Mouse (Mus musculus) liver, embryonic 12.5 days (tissue): Measurements from ENCODE around the gene Scel. TPM values are rescaled to one million over a fixed set of nuclear protein-coding genes. Genes with fewer than 3 reads are reported as not detected.

Source experiments
- ATAC-seq: fragments of 200-750 bp; cut with Nextera tagmentation; 2 replicates; pipeline ENCODE4 v1.8.0; 2017; ENCODE audit warnings: moderate number of reproducible peaks, mild to moderate bottlenecking, moderate library complexity
- H3K27ac ChIP-seq: fragments of 300-500 bp; sonication (generic); 2 replicates; pipeline ENCODE4 v1.5.1; 2016; ENCODE audit warnings: mild to moderate bottlenecking
- H3K27me3 ChIP-seq: fragments of 300-500 bp; sonication (generic); replicated peaks from 2 replicates; pipeline ENCODE4 v1.6.1; 2016; ENCODE audit warnings: mild to moderate bottlenecking, moderate library complexity
- H3K36me3 ChIP-seq: fragments of 300-500 bp; sonication (generic); 2 replicates; pipeline ENCODE4 v1.6.1; 2016; ENCODE audit warnings: mild to moderate bottlenecking, moderate library complexity
- H3K4me1 ChIP-seq: fragments of 300-500 bp; sonication (generic); 2 replicates; pipeline ENCODE4 v1.6.1; 2016
- H3K4me2 ChIP-seq: fragments of 300-500 bp; sonication (generic); 2 replicates; pipeline ENCODE4 v1.6.1; 2016; ENCODE audit warnings: mild to moderate bottlenecking, moderate library complexity
- H3K4me3 ChIP-seq: fragments of 300-500 bp; sonication (generic); 2 replicates; pipeline ENCODE4 v1.5.1; 2016; ENCODE audit warnings: mild to moderate bottlenecking, moderate library complexity
- H3K9ac ChIP-seq: fragments of 300-500 bp; sonication (generic); 2 replicates; pipeline ENCODE4 v1.6.1; 2016; ENCODE audit warnings: mild to moderate bottlenecking, moderate library complexity
- H3K9me3 ChIP-seq: fragments of 300-500 bp; sonication (generic); replicated peaks from 2 replicates; pipeline ENCODE4 v1.6.1; 2016; ENCODE audit warnings: mild to moderate bottlenecking, moderate library complexity
- WGBS: fragments of 180-500 bp; shearing (Covaris S2); methylation state at CpG from one replicate; pipeline ENCODE4 v1.1.7; 2016; ENCODE audit not compliant: insufficient replicate concordance; 5-methylcytosine and 5-hydroxymethylcytosine counted together
- polyA plus RNA-seq: library from polyadenylated mRNA; unstranded; fragments of >200 nt; fragmentation: Nextera tagmentation; extraction: Ambion mirVana; gene quantifications from 2 replicates; pipeline ENCODE4 v1.2.1, GENCODE M21; 2016

The Scel gene
- polyA plus RNA-seq, 1 experiment from 2014 or later, result 0.17 TPM

DNA sequence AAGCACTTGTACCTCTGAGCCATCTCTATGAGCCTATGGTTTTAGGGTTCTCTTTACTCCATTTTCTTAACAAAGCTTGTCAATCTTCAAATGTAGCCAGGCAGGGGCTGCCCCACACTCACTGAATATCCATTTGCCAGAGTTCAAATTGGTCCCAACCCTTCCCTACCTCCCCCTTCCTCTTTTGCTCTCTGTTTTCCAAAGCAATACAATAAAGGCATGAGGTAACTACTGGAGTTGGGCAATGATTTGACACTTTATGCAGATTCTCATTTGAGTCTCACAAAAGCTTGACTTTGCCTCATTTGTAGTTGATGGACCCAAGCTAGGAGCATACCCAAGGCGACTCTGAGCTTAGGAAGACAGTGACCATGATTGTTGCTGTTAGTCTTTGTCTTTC, 13.1 kb downstream of the Scel start:
- no peak overlapping the region for H3K9ac ChIP-seq
- no peaks in the 10 kb centered on the region for H3K36me3 ChIP-seq
- 46% methylated on average over 1 of the region's 1 CpGs for WGBS
- no peak overlapping the region for H3K4me2 ChIP-seq
- no peak for ATAC-seq
- no peaks in the 10 kb centered on the region for H3K27me3 ChIP-seq
- no peak overlapping the region for H3K4me3 ChIP-seq
- H3K9me3 ChIP-seq, result no peaks in the 10 kb centered on the region
- no peaks in the 10 kb centered on the region for H3K4me1 ChIP-seq
- no peak overlapping the region for H3K27ac ChIP-seq

DNA sequence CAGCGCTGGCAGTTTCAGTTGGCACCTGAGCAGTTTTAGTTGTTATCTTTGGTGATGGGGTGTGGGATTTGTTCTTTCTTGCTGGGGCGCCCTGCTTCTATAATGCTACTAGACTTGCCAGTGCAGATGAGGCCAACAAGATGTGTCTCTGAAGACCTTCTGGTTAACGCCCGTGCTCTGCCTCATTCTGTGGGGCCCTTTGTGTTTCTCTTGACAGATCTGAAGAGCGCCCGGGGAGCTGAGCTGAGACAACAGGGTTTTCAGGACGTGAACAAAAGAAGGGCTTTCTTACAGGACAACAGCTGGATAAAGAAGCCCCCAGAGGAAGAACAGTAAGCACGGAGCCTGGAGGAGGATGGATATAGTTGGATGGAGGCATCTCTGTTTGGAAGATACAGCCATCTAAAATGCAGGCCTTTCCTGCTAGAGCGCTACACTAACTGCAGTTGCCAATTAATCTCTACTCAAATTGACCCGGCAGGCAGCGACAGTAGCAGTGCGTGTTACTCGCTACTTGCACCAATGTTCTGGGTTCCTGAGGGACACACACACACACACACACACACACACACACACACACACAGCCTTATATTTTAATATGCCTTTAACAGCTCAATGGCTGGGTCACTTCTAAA, 16.7 kb downstream of the Scel start:
- Histone ChIP-seq H3K27me3 (no peaks in the 10 kb centered on the region), H3K9ac (no peak overlapping the region), H3K36me3 (no peaks in the 10 kb centered on the region), H3K4me1 (no peaks in the 10 kb centered on the region), H3K9me3 (no peaks in the 10 kb centered on the region), H3K4me2 (no peak overlapping the region), H3K27ac (no peak overlapping the region), H3K4me3 (no peak overlapping the region)
- no peak for ATAC-seq
- 69% methylated on average over 13 of the region's 13 CpGs for WGBS

DNA sequence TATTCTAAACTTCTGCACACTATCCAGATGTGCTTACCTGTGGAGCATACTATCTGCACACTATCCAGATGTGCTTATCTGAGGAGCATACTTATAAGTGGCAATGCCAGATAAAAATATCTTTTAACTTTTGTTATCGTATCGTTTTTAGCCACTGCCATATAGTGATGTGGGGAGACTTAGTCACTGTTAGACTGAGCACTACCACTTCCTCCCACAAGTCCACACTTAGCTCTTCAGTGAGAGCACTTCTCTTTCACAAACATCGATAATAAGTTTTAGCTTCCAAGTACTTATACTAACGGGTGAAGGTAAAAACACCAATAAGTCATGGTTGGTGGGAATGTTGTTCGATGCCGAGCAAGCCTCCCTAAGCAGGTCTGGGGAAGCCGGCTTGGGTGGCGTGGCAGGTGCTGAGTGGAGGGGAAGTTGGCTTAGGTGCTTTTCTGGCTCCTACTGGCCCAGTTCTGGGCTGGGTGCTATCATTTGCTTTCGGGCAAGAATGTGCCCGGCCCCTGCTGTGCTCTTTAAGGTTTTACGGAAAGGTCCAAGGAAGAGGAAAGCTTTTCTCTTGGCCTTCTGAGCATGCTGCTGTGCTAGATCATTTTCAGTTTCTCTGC, 18.7 kb downstream of the Scel start:
- H3K27ac ChIP-seq, result no peak overlapping the region
- no peaks in the 10 kb centered on the region for H3K27me3 ChIP-seq
- no peak for ATAC-seq

DNA sequence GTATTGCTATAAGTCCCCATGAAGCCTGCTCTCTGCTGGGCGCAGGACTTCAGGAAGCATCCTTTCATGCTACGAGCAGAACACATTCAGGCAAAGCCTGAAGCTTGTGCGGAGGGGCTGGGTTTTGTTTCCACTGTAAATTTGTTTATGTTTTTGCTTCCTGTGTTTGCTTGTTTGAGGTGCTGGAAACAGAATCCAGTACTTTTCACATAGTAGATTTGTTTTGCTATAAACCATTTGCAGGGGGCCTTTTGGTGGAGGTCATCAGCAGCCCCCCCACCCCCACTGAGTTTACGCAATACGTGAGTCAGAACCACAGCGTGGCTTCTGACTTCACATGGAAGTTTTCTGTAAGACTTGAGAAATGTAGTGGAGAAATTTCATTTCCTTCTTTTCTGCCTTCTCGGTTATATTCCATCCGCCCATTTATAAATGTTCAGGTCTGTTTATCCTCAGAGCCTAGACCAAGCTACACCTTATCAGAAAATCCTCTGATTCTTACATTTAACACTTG, 22.4 kb downstream of the Scel start:
- 66% methylated on average over 8 of the region's 8 CpGs for WGBS
- H3K36me3 ChIP-seq, result no peaks in the 10 kb centered on the region
- no peak overlapping the region for H3K4me2 ChIP-seq
- ATAC-seq, result no peak
- no peak overlapping the region for H3K9ac ChIP-seq
- no peak overlapping the region for H3K4me3 ChIP-seq
- H3K9me3 ChIP-seq, result no peaks in the 10 kb centered on the region
- H3K4me1 ChIP-seq, result no peaks in the 10 kb centered on the region
- no peaks in the 10 kb centered on the region for H3K27me3 ChIP-seq
- no peak overlapping the region for H3K27ac ChIP-seq

More for the DNA sequence above, 18.7 kb downstream of the Scel start:
- Histone ChIP-seq H3K36me3 (no peaks in the 10 kb centered on the region), H3K4me1 (no peaks in the 10 kb centered on the region), H3K4me3 (no peak overlapping the region), H3K9me3 (no peaks in the 10 kb centered on the region), H3K4me2 (no peak overlapping the region), H3K9ac (no peak overlapping the region)
- 77% methylated on average over 11 of the region's 11 CpGs for WGBS

DNA sequence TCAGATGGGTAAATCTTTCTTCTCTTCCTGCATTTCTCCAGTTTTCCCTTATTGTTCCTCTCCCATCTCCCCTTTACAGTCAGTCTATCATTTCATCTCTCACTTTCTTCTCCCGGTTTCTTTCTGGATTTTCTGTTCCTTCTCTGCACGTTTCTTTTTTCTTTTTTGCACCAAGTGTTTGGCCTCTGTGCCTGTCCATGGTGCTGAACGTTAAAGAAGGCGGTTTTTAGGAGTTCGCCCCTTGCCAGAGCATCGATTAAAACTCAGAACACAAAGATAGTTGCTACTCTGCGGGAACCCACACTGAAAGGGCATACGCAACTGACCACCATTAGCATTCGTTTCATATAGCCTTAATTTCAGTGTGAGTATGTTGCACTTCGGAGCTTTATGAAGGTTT, 23.2 kb downstream of the Scel start:
- H3K4me1 ChIP-seq, result no peaks in the 10 kb centered on the region
- no peaks in the 10 kb centered on the region for H3K27me3 ChIP-seq
- H3K36me3 ChIP-seq, result no peaks in the 10 kb centered on the region
- no peak overlapping the region for H3K27ac ChIP-seq
- no peak overlapping the region for H3K9ac ChIP-seq
- ATAC-seq, result no peak
- H3K4me2 ChIP-seq, result no peak overlapping the region
- H3K4me3 ChIP-seq, result no peak overlapping the region
- no peaks in the 10 kb centered on the region for H3K9me3 ChIP-seq
- 35% methylated on average over 10 of the region's 10 CpGs for WGBS

DNA sequence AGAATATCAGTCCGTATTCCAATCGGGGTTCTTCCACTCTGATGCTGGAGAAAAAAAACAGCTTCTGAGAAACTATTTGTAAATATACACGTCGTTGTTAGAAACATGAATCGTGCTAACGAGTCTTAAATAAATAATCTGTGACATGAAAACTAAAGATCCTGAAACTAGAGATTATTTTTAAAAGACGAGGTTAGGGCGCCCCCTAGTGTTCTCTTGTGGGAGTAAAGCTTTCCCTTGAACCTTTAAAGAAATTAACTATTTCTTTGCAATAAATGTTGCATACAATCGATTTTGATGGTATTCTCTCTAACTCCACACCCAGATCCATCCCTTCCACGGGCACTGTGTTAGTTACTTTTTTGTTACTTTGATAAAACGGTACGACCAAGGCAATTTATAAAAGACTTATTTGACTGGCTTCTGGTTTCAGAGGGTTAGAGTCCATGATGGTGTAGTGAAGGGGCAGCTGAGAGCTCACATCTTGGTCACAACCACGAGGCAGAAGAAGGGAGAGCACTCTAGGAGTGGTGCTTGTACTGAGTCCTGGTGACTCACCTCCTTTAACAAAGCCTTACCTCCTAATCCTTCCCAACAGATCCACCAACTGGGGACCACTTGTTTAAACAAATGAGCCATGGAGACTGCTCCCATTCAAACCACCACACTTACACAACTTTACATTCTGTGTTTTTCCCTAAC, 24.4 kb downstream of the Scel start:
- Histone ChIP-seq H3K27me3 (no peaks in the 10 kb centered on the region), H3K9me3 (no peaks in the 10 kb centered on the region), H3K4me1 (no peaks in the 10 kb centered on the region), H3K9ac (no peak overlapping the region), H3K4me2 (no peak overlapping the region), H3K27ac (no peak overlapping the region), H3K4me3 (no peak overlapping the region), H3K36me3 (no peaks in the 10 kb centered on the region)
- no peak for ATAC-seq
- 15% methylated on average over 13 of the region's 13 CpGs for WGBS

DNA sequence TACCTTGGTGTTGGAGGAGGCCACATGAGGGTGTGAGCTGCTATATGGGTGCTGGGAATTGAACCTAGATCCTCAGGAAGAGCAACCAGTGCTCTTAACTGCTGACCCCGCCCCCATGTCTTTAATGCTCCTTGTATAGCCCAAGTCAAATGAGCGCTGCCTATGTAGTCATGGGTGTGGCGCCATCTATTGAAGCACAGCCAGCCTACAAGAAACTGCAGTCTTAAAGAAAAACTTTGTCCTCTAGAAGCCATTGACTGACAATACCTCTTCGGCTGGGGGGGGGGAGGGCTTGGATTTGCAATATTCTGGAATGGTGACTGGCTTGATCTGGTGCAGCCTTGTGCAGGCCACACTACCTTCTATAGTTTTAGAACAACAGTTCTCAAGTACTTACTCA, 26.7 kb downstream of the Scel start:
- no peak for ATAC-seq
- Histone ChIP-seq H3K9me3 (no peaks in the 10 kb centered on the region), H3K4me3 (no peak overlapping the region), H3K27me3 (no peaks in the 10 kb centered on the region), H3K27ac (no peak overlapping the region), H3K36me3 (no peaks in the 10 kb centered on the region), H3K9ac (no peak overlapping the region), H3K4me2 (no peak overlapping the region), H3K4me1 (no peaks in the 10 kb centered on the region)
- 58% methylated on average over 4 of the region's 4 CpGs for WGBS

DNA sequence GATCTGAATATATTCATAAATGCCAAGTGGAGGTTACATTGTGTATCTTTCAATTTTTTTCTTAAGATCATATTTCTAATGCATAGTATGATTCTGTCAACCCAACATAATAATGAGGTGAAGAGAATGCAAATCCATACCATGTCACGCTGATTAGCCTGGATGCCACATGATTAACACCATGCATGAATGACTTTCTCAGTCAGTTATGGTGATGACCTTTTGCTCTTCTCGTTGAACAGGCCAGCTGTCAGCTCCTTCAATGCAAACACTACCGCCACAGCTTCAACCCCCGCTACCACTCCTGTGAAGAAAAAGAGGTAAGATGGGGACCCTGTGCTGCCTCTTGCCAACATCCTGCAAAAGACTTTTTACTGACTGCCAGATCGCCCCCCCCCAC, 28.5 kb downstream of the Scel start:
- no peak for ATAC-seq
- Histone ChIP-seq H3K4me3 (no peak overlapping the region), H3K27ac (no peak overlapping the region), H3K27me3 (no peaks in the 10 kb centered on the region), H3K9ac (no peak overlapping the region), H3K4me1 (no peaks in the 10 kb centered on the region), H3K4me2 (no peak overlapping the region), H3K9me3 (no peaks in the 10 kb centered on the region), H3K36me3 (no peaks in the 10 kb centered on the region)
- WGBS, result 75% methylated on average over 5 of the region's 5 CpGs

DNA sequence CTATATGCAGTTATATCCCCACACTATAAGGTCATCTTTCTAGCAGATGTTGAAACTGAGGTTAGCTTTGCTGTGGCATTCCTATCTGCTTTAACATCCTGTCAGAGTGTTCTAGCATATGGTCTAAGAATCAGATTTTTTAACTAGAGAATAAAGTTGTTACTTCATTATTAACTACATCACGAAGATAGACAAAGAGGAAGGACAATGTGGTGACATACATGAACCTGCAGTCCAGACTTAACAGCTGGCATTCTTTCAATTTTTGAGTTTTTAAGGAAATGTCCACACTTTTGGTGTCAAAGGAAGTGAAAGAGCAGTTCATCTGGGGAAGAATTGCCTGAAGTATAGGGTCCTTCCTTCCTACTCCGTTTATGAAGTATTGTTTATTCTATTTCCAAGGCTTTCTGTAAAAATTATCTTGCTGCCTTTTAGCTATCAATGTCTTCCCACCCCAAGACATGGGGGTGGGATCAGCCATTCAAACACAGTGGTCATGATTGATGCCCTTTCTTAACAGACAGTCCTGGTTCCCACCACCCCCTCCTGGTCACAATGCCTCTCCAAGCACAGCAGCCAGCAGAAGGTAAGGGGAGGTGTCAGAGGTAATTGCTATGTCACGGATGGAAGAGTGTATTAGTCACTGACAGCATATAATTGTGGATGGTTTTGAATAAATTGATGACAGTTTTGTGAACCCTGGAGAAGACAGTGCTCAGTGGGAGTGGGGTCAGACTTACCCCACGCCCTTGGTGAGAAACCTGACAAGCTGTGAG, 30.4 kb downstream of the Scel start:
- no peak overlapping the region for H3K4me2 ChIP-seq
- no peaks in the 10 kb centered on the region for H3K4me1 ChIP-seq
- ATAC-seq, result no peak
- H3K4me3 ChIP-seq, result no peak overlapping the region
- H3K27me3 ChIP-seq, result no peaks in the 10 kb centered on the region
- no peak overlapping the region for H3K9ac ChIP-seq
- 41% methylated on average over 4 of the region's 4 CpGs for WGBS
- no peaks in the 10 kb centered on the region for H3K9me3 ChIP-seq
- no peaks in the 10 kb centered on the region for H3K36me3 ChIP-seq
- H3K27ac ChIP-seq, result no peak overlapping the region

DNA sequence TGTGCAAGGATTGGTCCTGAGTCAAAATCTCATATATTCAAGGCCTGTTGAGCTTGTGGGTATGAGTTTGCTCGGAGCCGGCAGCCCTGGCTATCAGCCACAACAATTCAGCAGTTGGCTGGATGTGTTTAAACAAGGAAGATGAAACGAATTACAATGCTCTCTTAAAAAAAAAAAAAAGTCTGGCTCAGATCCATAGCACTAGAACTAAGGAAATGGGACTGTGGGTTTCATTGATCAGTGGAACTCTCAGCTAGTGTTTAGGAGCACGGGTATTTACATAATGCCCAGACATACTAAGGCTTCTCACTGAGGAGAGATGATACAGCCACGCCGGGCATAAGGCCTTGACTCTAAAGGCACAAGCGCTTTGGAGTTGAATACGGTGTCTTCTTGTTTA, 32.6 kb downstream of the Scel start:
- no peaks in the 10 kb centered on the region for H3K4me1 ChIP-seq
- H3K9me3 ChIP-seq, result no peaks in the 10 kb centered on the region
- no peaks in the 10 kb centered on the region for H3K36me3 ChIP-seq
- 63% methylated on average over 8 of the region's 8 CpGs for WGBS
- no peak for ATAC-seq
- no peak overlapping the region for H3K27ac ChIP-seq
- no peak overlapping the region for H3K4me2 ChIP-seq
- H3K4me3 ChIP-seq, result no peak overlapping the region
- H3K27me3 ChIP-seq, result no peaks in the 10 kb centered on the region
- H3K9ac ChIP-seq, result no peak overlapping the region

DNA sequence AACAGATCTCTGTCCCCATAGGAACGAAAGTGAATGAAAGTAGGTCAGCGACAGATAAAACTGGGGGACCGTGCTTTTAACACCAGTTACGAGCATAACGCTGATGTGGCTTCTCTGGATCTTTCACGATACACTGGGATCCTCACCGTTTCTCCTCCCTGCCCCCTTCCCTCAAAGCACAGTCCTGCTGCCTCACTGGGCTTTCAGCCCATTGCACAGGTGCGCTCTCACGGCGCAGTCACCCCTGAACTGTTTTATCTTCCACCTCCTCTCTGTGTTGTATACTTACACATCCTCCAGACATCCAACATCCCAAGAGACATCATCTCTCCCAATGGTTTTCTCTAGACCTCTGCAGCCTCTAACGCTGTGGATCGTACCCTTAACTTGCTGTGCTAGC, 33.1 kb downstream of the Scel start:
- H3K4me1 ChIP-seq, result no peaks in the 10 kb centered on the region
- H3K4me3 ChIP-seq, result no peak overlapping the region
- no peaks in the 10 kb centered on the region for H3K9me3 ChIP-seq
- H3K27me3 ChIP-seq, result no peaks in the 10 kb centered on the region
- no peak overlapping the region for H3K4me2 ChIP-seq
- no peaks in the 10 kb centered on the region for H3K36me3 ChIP-seq
- 72% methylated on average over 12 of the region's 12 CpGs for WGBS
- ATAC-seq, result no peak
- H3K27ac ChIP-seq, result no peak overlapping the region
- no peak overlapping the region for H3K9ac ChIP-seq

DNA sequence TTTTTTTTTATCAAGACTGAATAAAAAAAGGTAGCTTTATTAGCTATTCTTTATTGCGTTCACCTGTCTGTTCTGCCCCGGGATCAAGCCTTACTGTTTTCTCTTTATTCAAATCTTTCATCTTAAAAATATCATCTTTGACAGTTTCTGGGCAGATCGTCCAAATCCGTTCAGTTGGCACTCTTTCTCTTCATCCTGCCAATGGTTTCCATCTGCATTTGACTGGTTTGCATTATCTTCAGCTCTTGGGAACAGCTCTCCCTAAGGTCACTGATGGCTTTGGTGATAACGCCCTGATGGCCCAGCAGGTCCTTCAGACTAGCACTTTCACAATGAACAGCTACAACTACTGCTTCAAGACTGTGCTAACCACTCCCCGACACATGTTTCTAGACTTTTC, 35.1 kb downstream of the Scel start:
- H3K27me3 ChIP-seq, result no peaks in the 10 kb centered on the region
- no peak overlapping the region for H3K27ac ChIP-seq
- 65% methylated on average over 6 of the region's 6 CpGs for WGBS
- ATAC-seq, result no peak
- no peaks in the 10 kb centered on the region for H3K4me1 ChIP-seq
- no peak overlapping the region for H3K4me3 ChIP-seq
- H3K9ac ChIP-seq, result no peak overlapping the region
- H3K4me2 ChIP-seq, result no peak overlapping the region
- H3K36me3 ChIP-seq, result no peaks in the 10 kb centered on the region
- no peaks in the 10 kb centered on the region for H3K9me3 ChIP-seq
